Mouse (Mus musculus): ENCODE measurements around the gene Ugt1a6a.
"Not testable (repeated sequence)": the region's sequence is repeated elsewhere in the genome, so short reads cannot be mapped to it uniquely, and the experiment has no call there.

GRCm38 (mm10) chr1:88103019-88103418 is 31.6 kb upstream of the Ugt1a6a start, which contains the start of gene Ugt1a6b:
- TF ChIP-seq CTCF (IDR thresholded peaks at IDR 0.05; ENCODE audit: low read depth, low read length); POLR2A (IDR thresholded peaks at IDR 0.05; ENCODE audit: extremely low read depth, insufficient read depth, low read length): not testable (repeated sequence)
